Mouse (Mus musculus): Measurements from ENCODE around the gene Pprc1. TPM values are rescaled to one million over a fixed set of nuclear protein-coding genes. Genes with fewer than 3 reads are reported as not detected.
A peak's percentile ranks its signal among the peaks of the same experiment; 100 is the strongest.

The Pprc1 gene
- polyA plus RNA-seq, 1 experiment from 2014 or later = 21.7 TPM

- Histone ChIP-seq H3K4me2 (ENCODE audit: low read depth, low read length) (peak overlapping the region; percentile 98), H3K4me3 (ENCODE audit: low read depth, low read length) (peak overlapping the region; percentile 89), H3K4me1 (ENCODE audit: control insufficient read depth, insufficient read depth, low read length) (peaks cover 55% of the 10 kb centered on the region), H3K9ac (replicated peaks; ENCODE audit: low read depth, low read length) (peak overlapping the region; percentile 90), H3K27me3 (ENCODE audit: control insufficient read depth, insufficient read depth, low read length) (no peaks in the 10 kb centered on the region), H3K9me3 (ENCODE audit: control insufficient read depth, low read length) (no peaks in the 10 kb centered on the region), H3K36me3 (ENCODE audit: control insufficient read depth, insufficient read depth, low read length) (peaks cover 29% of the 10 kb centered on the region), H3K27ac (ENCODE audit: low read depth, low read length) (peak overlapping the region; percentile 92)
- ATAC-seq (ENCODE audit: low read depth) = no peak
- whole genome bisulfite sequencing = 10% methylated on average over 13 of the region's 13 CpGs
Observed at GRCm38 (mm10) chr19:46037925-46038850, 6.5 kb upstream of the Pprc1 start.

GRCm38 (mm10) chr19:46038851-46039260 lies 5.8 kb upstream of the Pprc1 start:
- Histone ChIP-seq H3K27ac (ENCODE audit: low read depth, low read length) (peak overlapping the region; percentile 92), H3K4me1 (ENCODE audit: control insufficient read depth, insufficient read depth, low read length) (peaks cover 62% of the 10 kb centered on the region), H3K4me3 (ENCODE audit: low read depth, low read length) (peak overlapping the region; percentile 89), H3K9me3 (ENCODE audit: control insufficient read depth, low read length) (no peaks in the 10 kb centered on the region), H3K9ac (replicated peaks; ENCODE audit: low read depth, low read length) (peak overlapping the region; percentile 90), H3K4me2 (ENCODE audit: low read depth, low read length) (peak overlapping the region; percentile 98), H3K27me3 (ENCODE audit: control insufficient read depth, insufficient read depth, low read length) (no peaks in the 10 kb centered on the region), H3K36me3 (ENCODE audit: control insufficient read depth, insufficient read depth, low read length) (peaks cover 22% of the 10 kb centered on the region)
- ATAC-seq (ENCODE audit: low read depth) = peak; percentile 22; the same call in 1 of the 2 replicates
- WGBS = 0% methylated on average over 10 of the region's 17 CpGs

- no peaks in the 10 kb centered on the region for H3K9me3 ChIP-seq (ENCODE audit: control insufficient read depth, low read length)
- peak overlapping the region; percentile 89 for H3K4me3 ChIP-seq (ENCODE audit: low read depth, low read length)
- H3K4me2 ChIP-seq (ENCODE audit: low read depth, low read length) = peak overlapping the region; percentile 98
- H3K36me3 ChIP-seq (ENCODE audit: control insufficient read depth, insufficient read depth, low read length) = peaks cover 16% of the 10 kb centered on the region
- H3K27ac ChIP-seq (ENCODE audit: low read depth, low read length) = peak overlapping the region; percentile 92
- peak; percentile 70 for ATAC-seq (ENCODE audit: low read depth)
- no peaks in the 10 kb centered on the region for H3K27me3 ChIP-seq (ENCODE audit: control insufficient read depth, insufficient read depth, low read length)
- H3K9ac ChIP-seq (replicated peaks; ENCODE audit: low read depth, low read length) = peak overlapping the region; percentile 90
- H3K4me1 ChIP-seq (ENCODE audit: control insufficient read depth, insufficient read depth, low read length) = peaks cover 66% of the 10 kb centered on the region
- 1% methylated on average over 21 of the region's 30 CpGs for WGBS
Observed at GRCm38 (mm10) chr19:46039478-46039877, 5.2 kb upstream of the Pprc1 start.

- Histone ChIP-seq H3K4me3 (ENCODE audit: low read depth, low read length) (peak overlapping the region; percentile 89), H3K4me2 (ENCODE audit: low read depth, low read length) (peak overlapping the region; percentile 98), H3K27me3 (ENCODE audit: control insufficient read depth, insufficient read depth, low read length) (no peaks in the 10 kb centered on the region), H3K9me3 (ENCODE audit: control insufficient read depth, low read length) (no peaks in the 10 kb centered on the region), H3K27ac (ENCODE audit: low read depth, low read length) (peak overlapping the region; percentile 92), H3K9ac (replicated peaks; ENCODE audit: low read depth, low read length) (peak overlapping the region; percentile 90; the same call in 1 of the 2 replicates), H3K4me1 (ENCODE audit: control insufficient read depth, insufficient read depth, low read length) (peaks cover 66% of the 10 kb centered on the region), H3K36me3 (ENCODE audit: control insufficient read depth, insufficient read depth, low read length) (peaks cover 9% of the 10 kb centered on the region)
- WGBS = 35% methylated on average over 14 of the region's 14 CpGs
- ATAC-seq (ENCODE audit: low read depth) = no peak
Observed at GRCm38 (mm10) chr19:46040149-46040902, 4.4 kb upstream of the Pprc1 start.

- peak overlapping the region; percentile 97 for H3K27ac ChIP-seq (ENCODE audit: low read depth, low read length)
- peak overlapping the region; percentile 98 for H3K4me2 ChIP-seq (ENCODE audit: low read depth, low read length)
- WGBS = 12% methylated on average over 7 of the region's 7 CpGs
- peak overlapping the region; percentile 95 for H3K4me3 ChIP-seq (ENCODE audit: low read depth, low read length)
- H3K9me3 ChIP-seq (ENCODE audit: control insufficient read depth, low read length) = no peaks in the 10 kb centered on the region
- peak overlapping the region; percentile 61 for H3K9ac ChIP-seq (replicated peaks; ENCODE audit: low read depth, low read length)
- no peak for ATAC-seq (ENCODE audit: low read depth)
- H3K4me1 ChIP-seq (ENCODE audit: control insufficient read depth, insufficient read depth, low read length) = peaks cover 67% of the 10 kb centered on the region
- no peaks in the 10 kb centered on the region for H3K27me3 ChIP-seq (ENCODE audit: control insufficient read depth, insufficient read depth, low read length)
- H3K36me3 ChIP-seq (ENCODE audit: control insufficient read depth, insufficient read depth, low read length) = no peaks in the 10 kb centered on the region
Observed at GRCm38 (mm10) chr19:46041299-46041932, 3.3 kb upstream of the Pprc1 start.

GRCm38 (mm10) chr19:46041933-46042475 lies 2.7 kb upstream of the Pprc1 start:
- peak; percentile 25 for ATAC-seq (ENCODE audit: low read depth)
- peak overlapping the region; percentile 61 for H3K9ac ChIP-seq (replicated peaks; ENCODE audit: low read depth, low read length)
- peak overlapping the region; percentile 98 for H3K4me2 ChIP-seq (ENCODE audit: low read depth, low read length)
- peaks cover 62% of the 10 kb centered on the region for H3K4me1 ChIP-seq (ENCODE audit: control insufficient read depth, insufficient read depth, low read length)
- no peaks in the 10 kb centered on the region for H3K27me3 ChIP-seq (ENCODE audit: control insufficient read depth, insufficient read depth, low read length)
- H3K27ac ChIP-seq (ENCODE audit: low read depth, low read length) = peak overlapping the region; percentile 97
- H3K9me3 ChIP-seq (ENCODE audit: control insufficient read depth, low read length) = no peaks in the 10 kb centered on the region
- H3K4me3 ChIP-seq (ENCODE audit: low read depth, low read length) = peak overlapping the region; percentile 95
- WGBS = 0% methylated on average over 12 of the region's 14 CpGs
- H3K36me3 ChIP-seq (ENCODE audit: control insufficient read depth, insufficient read depth, low read length) = no peaks in the 10 kb centered on the region

GRCm38 (mm10) chr19:46042476-46043011 lies 2.1 kb upstream of the Pprc1 start:
- no peaks in the 10 kb centered on the region for H3K9me3 ChIP-seq (ENCODE audit: control insufficient read depth, low read length)
- H3K36me3 ChIP-seq (ENCODE audit: control insufficient read depth, insufficient read depth, low read length) = no peaks in the 10 kb centered on the region
- 4% methylated on average over 5 of the region's 6 CpGs for WGBS
- H3K4me3 ChIP-seq (ENCODE audit: low read depth, low read length) = peak overlapping the region; percentile 95
- H3K9ac ChIP-seq (replicated peaks; ENCODE audit: low read depth, low read length) = peak overlapping the region; percentile 61
- H3K27ac ChIP-seq (ENCODE audit: low read depth, low read length) = peak overlapping the region; percentile 97
- H3K27me3 ChIP-seq (ENCODE audit: control insufficient read depth, insufficient read depth, low read length) = no peaks in the 10 kb centered on the region
- ATAC-seq (ENCODE audit: low read depth) = peak; percentile 22
- H3K4me1 ChIP-seq (ENCODE audit: control insufficient read depth, insufficient read depth, low read length) = peaks cover 56% of the 10 kb centered on the region
- H3K4me2 ChIP-seq (ENCODE audit: low read depth, low read length) = peak overlapping the region; percentile 98

- Histone ChIP-seq H3K27me3 (ENCODE audit: control insufficient read depth, insufficient read depth, low read length) (no peaks in the 10 kb centered on the region), H3K36me3 (ENCODE audit: control insufficient read depth, insufficient read depth, low read length) (no peaks in the 10 kb centered on the region), H3K9me3 (ENCODE audit: control insufficient read depth, low read length) (no peaks in the 10 kb centered on the region), H3K27ac (ENCODE audit: low read depth, low read length) (peak overlapping the region; percentile 97; the same call in 1 of the 2 replicates), H3K4me3 (ENCODE audit: low read depth, low read length) (peak overlapping the region; percentile 95), H3K9ac (replicated peaks; ENCODE audit: low read depth, low read length) (peak overlapping the region; percentile 96; the same call in 1 of the 2 replicates), H3K4me1 (ENCODE audit: control insufficient read depth, insufficient read depth, low read length) (peaks cover 48% of the 10 kb centered on the region), H3K4me2 (ENCODE audit: low read depth, low read length) (peak overlapping the region; percentile 98)
- WGBS = 58% methylated on average over 7 of the region's 7 CpGs
- ATAC-seq (ENCODE audit: low read depth) = no peak
Observed at GRCm38 (mm10) chr19:46043380-46043779, 1.3 kb upstream of the Pprc1 start.
